Mouse (Mus musculus) stomach, embryonic 15.5 days (tissue): ENCODE measurements around the gene Lilrb4a. TPM values are rescaled to one million over a fixed set of nuclear protein-coding genes. Genes with fewer than 3 reads are reported as not detected.

ENCODE experiments used
- ATAC-seq: fragments of 200-750 bp; cut with Nextera tagmentation; 2 replicates; pipeline ENCODE4 v1.8.0; 2017; ENCODE audit warnings: low read depth, moderate number of reproducible peaks, moderate TSS enrichment; ENCODE audit not compliant: insufficient read depth, low FRiP score
- H3K27ac ChIP-seq: fragments of 300-500 bp; sonication (generic); 2 replicates; pipeline ENCODE4 v1.5.1; 2015; ENCODE audit warnings: mild to moderate bottlenecking, inconsistent platforms
- H3K27me3 ChIP-seq: fragments of 300-500 bp; sonication (generic); replicated peaks from 2 replicates; pipeline ENCODE4 v1.6.1; 2015; ENCODE audit warnings: inconsistent platforms
- H3K36me3 ChIP-seq: fragments of 300-500 bp; sonication (generic); 2 replicates; pipeline ENCODE4 v1.6.1; 2015; ENCODE audit warnings: inconsistent platforms
- H3K4me1 ChIP-seq: fragments of 300-500 bp; sonication (generic); 2 replicates; pipeline ENCODE4 v1.6.1; 2015; ENCODE audit warnings: inconsistent platforms
- H3K4me2 ChIP-seq: fragments of 300-500 bp; sonication (generic); 2 replicates; pipeline ENCODE4 v1.6.1; 2015; ENCODE audit warnings: mild to moderate bottlenecking, inconsistent platforms
- H3K4me3 ChIP-seq: fragments of 300-500 bp; sonication (generic); replicated peaks from 2 replicates; pipeline ENCODE4 v1.5.1; 2015; ENCODE audit warnings: inconsistent platforms
- H3K9ac ChIP-seq: fragments of 300-500 bp; sonication (generic); 2 replicates; pipeline ENCODE4 v1.6.1; 2015; ENCODE audit warnings: inconsistent platforms
- H3K9me3 ChIP-seq: fragments of 300-500 bp; sonication (generic); 2 replicates; pipeline ENCODE4 v1.6.1; 2016; ENCODE audit warnings: inconsistent platforms
- WGBS: fragments of 180-500 bp; shearing (Covaris S2); methylation state at CpG from one replicate; pipeline ENCODE4 v1.1.7; 2015; 5-methylcytosine and 5-hydroxymethylcytosine counted together
- polyA plus RNA-seq: library from polyadenylated mRNA; unstranded; fragments of >200 nt; fragmentation: Nextera tagmentation; extraction: Ambion mirVana; gene quantifications from 2 replicates; pipeline ENCODE4 v1.2.1, GENCODE M21; 2015

Gene Lilrb4a
- polyA plus RNA-seq, 1 experiment from 2014 or later: 5.1 TPM

DNA sequence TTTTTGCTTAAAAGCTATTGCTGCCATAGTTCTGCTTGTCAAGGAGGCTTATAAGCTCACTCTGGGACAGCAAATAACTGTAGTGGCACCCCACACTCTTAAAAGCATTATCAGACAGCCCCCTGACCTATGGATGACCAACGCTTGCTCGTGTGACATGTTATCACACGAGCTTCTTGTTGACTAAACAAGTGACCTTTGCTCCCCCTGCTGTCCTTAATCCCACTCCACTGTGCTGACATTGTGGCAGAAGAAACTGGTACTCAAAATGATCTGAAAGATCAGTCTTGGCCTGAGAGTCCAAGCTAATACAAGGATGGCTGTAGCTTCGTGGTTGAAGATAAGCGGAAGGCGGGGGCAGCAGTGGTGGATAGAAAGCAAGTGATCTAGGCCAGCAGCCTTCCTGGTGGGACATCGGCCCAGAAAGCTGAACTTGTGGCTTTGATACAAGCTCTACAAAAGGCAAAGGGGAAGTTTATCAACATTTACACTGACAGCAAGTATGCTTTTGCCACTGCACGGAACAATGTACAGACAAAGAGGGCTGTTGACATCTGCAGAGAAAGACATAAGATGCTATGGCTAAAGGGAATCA, 38.2 kb downstream of the Lilrb4a start:
- no peak overlapping the region for H3K9ac ChIP-seq
- no peaks in the 10 kb centered on the region for H3K9me3 ChIP-seq
- H3K27me3 ChIP-seq: no peaks in the 10 kb centered on the region
- H3K4me2 ChIP-seq: no peak overlapping the region
- H3K4me3 ChIP-seq: no peak overlapping the region
- no peaks in the 10 kb centered on the region for H3K36me3 ChIP-seq
- 47% methylated on average over 8 of the region's 8 CpGs for WGBS
- no peak overlapping the region for H3K27ac ChIP-seq
- H3K4me1 ChIP-seq: no peaks in the 10 kb centered on the region
- no peak for ATAC-seq

DNA sequence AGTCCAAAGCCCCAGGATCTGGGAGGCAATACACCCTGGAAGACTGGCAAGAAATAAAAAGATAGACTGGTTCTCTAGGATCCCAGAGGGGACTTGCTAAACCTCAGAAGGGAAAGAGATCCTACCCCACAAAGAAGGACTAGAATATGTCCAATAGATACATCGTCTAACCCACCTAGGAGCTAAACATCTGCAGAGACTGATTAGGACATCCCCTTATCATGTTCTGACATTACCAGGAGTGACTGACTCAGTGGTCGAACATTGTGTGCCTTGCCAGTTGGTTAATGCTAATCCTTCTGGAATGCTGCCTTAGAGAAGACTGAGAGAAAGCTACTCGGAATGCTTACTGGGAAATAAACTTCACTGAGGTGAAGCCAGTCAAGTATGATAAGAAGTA, 38.7 kb downstream of the Lilrb4a start:
- 61% methylated on average over 3 of the region's 3 CpGs for WGBS
- ATAC-seq: no peak
- no peak overlapping the region for H3K9ac ChIP-seq

DNA sequence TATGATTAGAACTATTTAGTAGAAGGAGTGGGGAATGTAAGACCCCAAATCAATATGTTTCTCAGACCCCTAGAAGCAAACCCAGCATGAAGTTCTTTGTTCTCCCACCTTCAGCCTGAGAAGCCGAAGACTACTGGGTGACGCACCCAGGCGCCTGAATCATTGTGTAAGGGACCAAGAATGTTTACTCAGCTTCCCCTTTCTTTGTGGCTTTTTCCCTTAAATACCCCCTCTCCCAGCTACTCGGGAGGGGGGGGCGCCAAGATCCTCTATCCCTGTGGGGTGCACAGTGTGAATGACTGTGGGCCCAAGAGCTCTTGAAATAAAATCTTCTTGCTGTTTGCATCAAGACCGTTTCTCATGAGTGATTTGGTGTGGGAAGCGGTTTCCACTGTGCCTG, 40.1 kb downstream of the Lilrb4a start:
- Histone ChIP-seq H3K36me3 (no peaks in the 10 kb centered on the region), H3K4me1 (no peaks in the 10 kb centered on the region), H3K4me2 (no peak overlapping the region), H3K9me3 (no peaks in the 10 kb centered on the region), H3K27ac (no peak overlapping the region), H3K4me3 (no peak overlapping the region), H3K27me3 (no peaks in the 10 kb centered on the region), H3K9ac (no peak overlapping the region)
- WGBS: 83% methylated on average over 7 of the region's 7 CpGs
- ATAC-seq: no peak

More for the DNA sequence above, 38.7 kb downstream of the Lilrb4a start:
- H3K4me2 ChIP-seq: no peak overlapping the region
- no peaks in the 10 kb centered on the region for H3K9me3 ChIP-seq
- H3K27ac ChIP-seq: no peak overlapping the region
- H3K4me1 ChIP-seq: no peaks in the 10 kb centered on the region
- H3K27me3 ChIP-seq: no peaks in the 10 kb centered on the region
- no peak overlapping the region for H3K4me3 ChIP-seq
- no peaks in the 10 kb centered on the region for H3K36me3 ChIP-seq

Other genes starting within 250 kb of the Lilrb4a start
- 0.59 and 0.82 TPM in 2 replicates for gene Gm49339, start 10.3 kb upstream of the Lilrb4a start, polyA plus RNA-seq
- 1.8 and 2.1 TPM in 2 replicates for gene Lilr4b, start 10.3 kb upstream of the Lilrb4a start, polyA plus RNA-seq
- gene Fam162b, start 99.6 kb downstream of the Lilrb4a start, polyA plus RNA-seq: 30.6 and 32.0 TPM in 2 replicates
- 0.05 and 0.10 TPM in 2 replicates for gene Gprc6a, start 140.5 kb downstream of the Lilrb4a start, polyA plus RNA-seq
- 1.4 and 2.8 TPM in 2 replicates for gene Rfx6, start 186.8 kb downstream of the Lilrb4a start, polyA plus RNA-seq